Mouse (Mus musculus) heart, postnatal 10 days (tissue): ENCODE measurements around the gene Ctla4. TPM values are rescaled to one million over a fixed set of nuclear protein-coding genes. Genes with fewer than 3 reads are reported as not detected.

Experiments used
- DNase-seq, 2 experiments: peaks; one replicate each; pipeline ENCODE4 v3.0.0; 2021
- intact Hi-C: fragments of 180-260 bp; cut with DNase I; formaldehyde crosslinking; loops from one replicate; pipeline ENCODE4 v1.15.1; 2025
- total RNA-seq, 2 experiments: library from RNA; stranded (reverse); gene quantifications; 2 replicates each; pipeline ENCODE4 v1.2.3; 2021

The Ctla4 gene
- total RNA-seq, 2 experiments from 2014 or later, result 0.22 TPM; not detected in 1

DNA sequence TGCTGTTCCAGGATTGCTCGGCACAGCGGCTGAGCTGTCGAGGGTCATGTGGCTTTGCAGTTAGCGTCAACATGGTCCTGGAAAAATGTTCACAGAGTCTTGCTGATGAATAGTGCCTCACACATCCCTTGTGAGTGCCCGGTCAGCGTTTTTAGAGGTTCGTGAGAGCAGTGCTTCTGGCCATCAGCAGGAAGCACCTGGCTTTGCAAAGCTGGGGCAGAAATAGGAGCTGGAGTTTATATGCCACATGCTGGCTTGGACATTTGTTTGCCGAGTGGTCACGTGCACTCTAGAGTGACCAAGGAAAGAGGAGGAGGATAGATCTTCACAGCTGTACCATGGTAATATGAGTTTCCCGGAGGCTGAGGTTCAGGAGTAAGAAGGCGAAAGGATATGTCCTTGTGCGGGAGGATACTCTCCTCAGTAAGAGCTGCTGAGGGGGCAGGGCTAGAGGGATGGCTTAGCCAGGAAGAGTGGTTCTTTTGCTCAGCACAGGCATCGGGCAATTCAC, 23.8 kb upstream of the Ctla4 start:
- intact Hi-C loops, result loop anchor here (2.0 to 10.0 kb wide), 4 partner anchors 98 to 698 kb away; partner anchors contain the start of gene Abi2
- DNase-seq, result peak; percentile 70 to 71

DNA sequence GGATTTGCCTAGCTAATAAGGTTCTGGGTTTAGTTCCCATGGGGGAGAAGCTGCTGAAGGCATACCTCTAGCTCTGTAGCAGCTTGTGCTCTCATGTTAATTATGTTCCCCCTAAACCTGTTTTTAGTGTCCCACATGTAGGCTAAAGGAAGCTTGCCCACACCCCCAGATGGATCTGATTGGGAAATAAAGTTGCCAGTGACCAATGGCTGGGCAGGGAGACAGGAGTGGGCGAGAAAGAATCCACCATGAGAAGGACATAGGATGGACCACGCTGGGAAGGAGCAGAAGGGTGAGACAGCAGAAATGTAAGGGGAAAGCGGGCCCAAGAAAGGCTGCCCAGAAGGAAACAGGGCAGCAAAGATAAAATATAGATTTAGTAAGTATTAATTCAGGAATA, 23.1 kb upstream of the Ctla4 start:
- DNase-seq, result no peak
- intact Hi-C loops, result loop anchor here (2.0 to 10.0 kb wide), 5 partner anchors 97 to 699 kb away; partner anchors contain the start of genes Abi2 and Cyp20a1

GRCm38 (mm10) chr1:60865167-60865566, 21.6 kb upstream of the Ctla4 start:
- no peak for DNase-seq
- intact Hi-C loops, result loop anchor here (2.0 to 10.0 kb wide), 2 partner anchors 522 to 700 kb away; partner anchors contain the start of gene Cyp20a1

DNA sequence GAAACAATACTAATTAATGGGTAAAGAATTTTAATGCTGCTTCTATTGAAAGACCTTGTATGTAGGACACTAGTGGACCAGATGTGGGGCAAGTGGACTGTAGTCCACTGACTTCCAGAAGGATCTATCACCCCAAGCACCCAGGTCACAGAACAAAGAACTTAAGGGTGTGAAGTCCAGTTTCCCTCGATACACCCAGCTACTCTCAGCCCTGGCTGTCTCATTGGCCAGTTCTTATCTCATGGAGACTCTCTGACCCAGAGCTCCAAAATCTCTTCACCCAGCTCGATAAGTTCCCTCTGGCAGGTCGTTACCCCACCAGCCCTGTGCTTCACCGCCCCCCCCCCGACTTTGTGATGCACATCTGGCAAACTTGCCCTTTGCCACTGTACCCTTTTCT, 20.8 kb upstream of the Ctla4 start:
- intact Hi-C loops, result loop anchor here (10.0 kb wide), 1 partner anchor 701 kb away; no protein-coding TSS in a partner anchor

DNA sequence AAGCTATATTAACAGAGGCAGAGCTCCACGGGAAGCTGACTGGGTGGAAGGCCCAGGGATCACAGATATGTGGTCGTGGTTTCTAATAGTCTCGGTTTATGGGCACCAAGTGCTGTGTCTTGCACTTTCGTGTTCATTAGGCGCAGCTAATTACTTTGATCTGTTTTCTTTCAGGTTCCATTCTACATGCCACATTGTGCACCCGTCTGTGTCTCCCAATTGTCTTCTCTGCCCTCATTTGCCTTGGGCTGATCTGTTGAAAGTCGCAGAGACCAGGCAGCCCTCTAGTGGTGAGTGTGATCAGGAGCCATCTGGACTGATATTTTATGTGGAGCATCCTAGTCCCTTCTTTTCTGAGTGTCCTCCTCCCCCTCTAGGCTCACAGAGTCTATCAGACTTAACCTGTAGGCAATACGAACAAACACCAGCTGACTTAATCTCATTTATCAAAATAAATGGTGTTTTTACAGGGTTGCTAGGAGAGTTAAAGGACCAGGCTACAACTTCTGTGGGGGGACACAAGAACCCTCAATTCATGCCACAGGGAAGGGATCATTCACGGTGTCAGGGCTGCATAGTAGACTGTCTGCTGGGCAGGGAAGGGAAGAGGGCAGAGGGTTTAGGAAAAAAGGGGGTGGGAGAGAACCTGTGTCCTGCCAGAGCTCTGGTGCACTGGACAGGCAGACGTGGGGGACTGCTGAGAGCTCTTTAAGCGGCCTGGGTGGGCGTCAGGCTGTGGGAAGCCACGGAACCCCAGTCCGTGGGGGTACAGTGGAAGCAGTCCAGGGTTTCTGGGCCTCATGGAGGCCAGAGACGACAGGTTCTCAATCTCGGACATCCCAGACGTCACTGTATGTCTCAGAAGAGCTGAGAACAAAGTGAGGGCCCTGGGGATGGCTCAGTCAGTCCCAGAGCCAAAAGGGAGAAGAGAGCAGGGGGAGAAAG, 18.2 kb upstream of the Ctla4 start:
- intact Hi-C loops, result loop anchor here (10.0 kb wide), 1 partner anchor 704 kb away; no protein-coding TSS in a partner anchor
- peak; percentile 76 to 79 for DNase-seq

More for the DNA sequence above, 20.8 kb upstream of the Ctla4 start:
- DNase-seq, result no peak

- DNase-seq, result no peak
- intact Hi-C loops, result no loop called here
Observed at GRCm38 (mm10) chr1:60875267-60875666, 11.5 kb upstream of the Ctla4 start.

DNA sequence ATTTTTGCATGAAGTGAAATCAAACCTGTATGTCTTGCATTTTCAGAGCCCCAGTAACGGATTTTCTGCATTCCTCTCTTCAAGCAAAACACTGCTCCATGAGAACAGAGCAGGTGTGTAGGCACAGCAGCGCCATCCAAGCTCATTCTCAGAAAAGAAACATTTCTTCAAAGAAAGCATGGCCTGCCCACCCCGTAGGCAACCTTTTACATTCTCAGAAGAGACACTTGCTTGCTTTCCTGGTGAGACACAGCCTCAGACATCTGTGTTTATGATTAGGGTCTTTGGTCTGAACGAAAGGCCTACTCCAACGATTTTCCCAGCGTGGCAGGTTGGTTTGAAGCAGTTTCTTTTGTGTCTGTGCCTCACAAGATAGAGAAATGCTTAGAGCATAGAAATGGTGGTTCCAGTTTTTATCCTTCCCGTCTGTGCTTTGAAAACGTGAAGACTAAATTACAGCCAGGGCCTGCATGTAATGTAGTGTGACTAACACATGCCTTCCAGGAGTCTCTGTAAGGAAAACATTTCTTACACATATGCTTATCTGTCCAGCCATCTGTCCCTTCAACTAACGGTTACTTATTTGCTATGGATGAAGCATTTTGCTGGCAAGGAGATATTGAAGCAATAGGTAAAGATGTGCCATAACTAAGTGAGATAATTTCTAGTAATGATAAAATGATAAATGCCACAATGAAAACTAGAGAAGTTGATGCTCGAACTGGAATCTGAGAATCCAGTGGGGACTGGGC, 6.5 kb upstream of the Ctla4 start:
- no peak for DNase-seq
- intact Hi-C loops, result no loop called here

DNA sequence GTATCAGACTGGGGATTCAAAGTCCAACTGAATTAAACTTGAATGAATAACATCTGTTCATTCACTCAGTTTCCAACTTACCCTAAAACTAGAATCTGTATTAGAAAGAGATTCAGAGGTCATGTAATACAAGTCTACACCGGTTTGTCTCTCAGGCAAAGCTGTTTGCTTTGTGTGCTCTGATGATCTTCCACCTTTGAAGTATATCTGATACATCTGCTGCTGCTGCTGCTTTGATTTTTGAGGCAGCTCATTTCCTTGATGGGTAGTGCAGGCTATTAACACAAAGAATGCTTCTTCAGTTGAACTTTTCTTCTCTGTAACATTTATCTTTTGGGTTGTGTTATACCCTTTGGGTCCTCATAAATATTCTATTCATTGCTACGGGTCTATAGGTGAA, 4.0 kb upstream of the Ctla4 start:
- DNase-seq, result no peak
- intact Hi-C loops, result no loop called here

DNA sequence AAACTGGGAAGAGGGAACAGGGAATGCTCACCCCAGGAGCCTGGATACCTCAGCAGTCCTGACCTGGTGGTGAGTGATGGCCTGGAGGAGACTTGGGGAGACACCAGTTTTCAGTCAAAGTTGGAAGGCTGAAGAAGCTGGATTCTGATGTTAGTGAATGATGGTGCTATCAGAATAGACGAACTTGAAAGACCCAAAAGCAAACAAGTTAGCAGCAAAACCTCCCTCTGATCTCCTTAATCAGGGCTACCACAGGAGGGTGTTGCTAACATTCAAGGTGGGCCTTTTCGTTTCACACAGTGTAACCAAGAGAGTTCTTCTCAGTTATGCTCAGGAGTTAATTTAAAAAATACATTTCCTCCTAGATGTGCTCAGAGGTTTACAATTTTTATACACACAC, 3.5 kb upstream of the Ctla4 start:
- intact Hi-C loops, result no loop called here
- no peak for DNase-seq

- no peak for DNase-seq
- intact Hi-C loops, result no loop called here
Observed at GRCm38 (mm10) chr1:60884611-60885010, 2.2 kb upstream of the Ctla4 start.

DNA sequence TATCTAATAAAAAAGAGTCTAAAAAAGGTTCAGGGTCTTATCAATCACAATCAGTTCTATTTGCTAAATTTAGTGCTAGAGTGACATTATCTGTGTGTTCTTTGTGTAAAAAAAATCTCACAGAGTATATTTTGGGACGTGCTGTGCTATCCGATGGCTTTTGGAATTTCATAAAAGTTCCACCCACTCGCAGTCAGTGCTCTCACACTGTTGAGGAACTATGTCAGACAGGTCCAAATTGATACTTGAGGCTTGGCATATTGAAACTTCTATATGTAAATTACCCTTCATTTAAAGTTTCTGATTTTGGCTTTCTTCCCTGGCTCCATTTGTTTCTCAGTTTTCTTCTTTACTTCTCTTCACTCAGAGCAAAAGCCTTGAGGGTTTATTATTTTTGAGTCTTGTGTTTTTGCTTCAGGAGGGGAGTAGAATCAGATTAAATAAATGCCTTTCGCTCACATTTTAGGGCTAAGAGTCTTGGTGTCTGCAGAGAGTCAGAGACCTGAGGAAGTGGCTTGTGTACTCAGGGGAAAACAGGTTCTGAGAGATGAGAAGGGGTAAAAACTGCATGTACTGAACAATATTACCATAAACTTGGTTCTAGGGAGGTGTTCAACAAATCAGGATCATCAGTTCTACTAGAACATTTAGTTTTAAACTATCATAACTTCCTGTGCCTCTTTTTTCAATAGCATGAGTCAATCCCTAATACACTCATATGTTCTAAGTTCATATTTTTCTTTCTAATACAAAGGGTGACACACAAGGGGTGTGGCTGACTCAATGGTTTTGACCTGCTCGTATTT, 11.5 kb downstream of the Ctla4 start:
- DNase-seq, result no peak
- intact Hi-C loops, result no loop called here

DNA sequence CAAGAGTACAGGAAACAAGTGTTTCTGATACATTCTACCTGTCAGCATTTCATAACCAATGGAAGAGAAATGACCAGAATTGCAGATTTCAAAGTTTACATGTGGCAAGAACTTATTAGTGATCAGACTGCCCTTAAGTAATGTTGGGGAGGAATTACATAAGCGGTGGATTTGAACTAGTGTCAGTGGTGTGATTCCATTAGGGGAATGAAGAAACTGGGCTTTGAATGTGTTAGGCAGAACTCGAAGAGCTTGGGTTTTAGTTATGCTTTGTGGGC, 12.1 kb downstream of the Ctla4 start:
- no peak for DNase-seq
- intact Hi-C loops, result no loop called here

DNA sequence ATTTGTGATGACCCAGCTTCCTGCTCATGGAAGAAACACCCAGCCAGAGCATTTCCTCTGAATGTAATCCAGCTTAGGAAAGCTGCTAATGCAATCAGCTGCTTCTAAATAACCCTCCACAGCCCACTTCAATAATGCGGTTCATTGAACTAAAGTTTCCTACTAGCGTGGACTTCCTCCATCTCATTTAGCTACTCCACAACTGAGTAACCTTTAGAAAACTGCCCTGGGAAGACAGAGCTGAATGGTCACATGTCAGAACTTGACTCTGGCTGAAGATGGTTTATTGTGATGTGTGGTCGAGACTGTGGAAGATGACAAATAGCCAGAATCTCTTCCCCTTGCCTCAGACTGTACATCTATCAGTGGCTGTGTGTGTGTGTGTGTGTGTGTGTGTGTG, 12.4 kb downstream of the Ctla4 start:
- intact Hi-C loops, result no loop called here
- DNase-seq, result peak in 1 of 2 experiments; percentile 23

- no peak for DNase-seq
- intact Hi-C loops, result no loop called here
Observed at GRCm38 (mm10) chr1:60902547-60902946, 15.7 kb downstream of the Ctla4 start.

- no peak for DNase-seq
- intact Hi-C loops, result no loop called here
Observed at GRCm38 (mm10) chr1:60903126-60903525, 16.3 kb downstream of the Ctla4 start.

DNA sequence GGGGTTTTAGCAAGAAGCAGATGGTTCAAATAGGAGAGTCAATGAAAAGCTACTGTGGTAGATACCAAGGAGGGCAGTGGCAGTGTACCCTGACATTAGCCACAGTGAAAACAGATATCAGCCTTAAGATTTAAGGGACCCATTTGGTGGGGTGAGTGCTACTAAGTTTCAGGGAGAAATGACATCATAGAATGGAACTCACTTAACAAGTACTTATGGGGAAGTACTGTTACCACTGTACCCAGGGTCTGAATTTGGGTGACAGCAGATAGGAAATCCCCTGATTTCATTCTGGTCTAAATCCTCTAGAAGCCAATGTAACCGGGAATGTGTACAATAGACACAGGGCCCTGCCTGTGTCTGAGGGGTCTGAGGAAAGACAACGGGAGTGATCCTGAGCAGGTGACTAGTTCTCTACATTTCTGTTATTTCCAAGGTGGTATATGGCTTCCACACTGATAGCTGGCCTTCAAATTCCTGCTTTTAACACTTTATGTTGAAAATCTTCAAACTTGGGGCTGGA, 17.7 kb downstream of the Ctla4 start:
- DNase-seq, result no peak
- intact Hi-C loops, result no loop called here

DNA sequence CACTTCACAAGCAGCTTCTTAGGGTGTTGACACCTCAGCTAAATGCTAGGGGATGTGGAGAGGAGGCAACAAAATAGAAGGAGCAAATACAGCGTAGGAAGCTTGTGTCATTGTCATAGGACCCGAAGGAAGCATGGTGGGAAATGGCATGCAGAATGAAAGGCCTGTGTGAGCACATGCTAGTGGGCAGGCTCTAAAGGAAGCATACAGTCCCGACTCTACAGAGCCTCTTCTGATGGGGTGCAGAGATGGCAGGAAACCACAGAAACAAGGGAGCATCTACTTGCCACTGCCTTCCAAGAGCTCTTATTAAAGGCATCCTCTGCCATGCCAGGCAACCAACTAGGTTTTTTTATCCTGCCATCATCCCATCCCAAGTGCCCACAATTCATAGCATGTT, 20.7 kb downstream of the Ctla4 start:
- DNase-seq, result no peak
- intact Hi-C loops, result no loop called here

GRCm38 (mm10) chr1:60908751-60909161, 22.0 kb downstream of the Ctla4 start:
- DNase-seq, result no peak

GRCm38 (mm10) chr1:60909746-60910145, 22.9 kb downstream of the Ctla4 start:
- DNase-seq, result no peak
- intact Hi-C loops, result no loop called here

More at GRCm38 (mm10) chr1:60908751-60909161, 22.0 kb downstream of the Ctla4 start:
- intact Hi-C loops, result no loop called here

DNA sequence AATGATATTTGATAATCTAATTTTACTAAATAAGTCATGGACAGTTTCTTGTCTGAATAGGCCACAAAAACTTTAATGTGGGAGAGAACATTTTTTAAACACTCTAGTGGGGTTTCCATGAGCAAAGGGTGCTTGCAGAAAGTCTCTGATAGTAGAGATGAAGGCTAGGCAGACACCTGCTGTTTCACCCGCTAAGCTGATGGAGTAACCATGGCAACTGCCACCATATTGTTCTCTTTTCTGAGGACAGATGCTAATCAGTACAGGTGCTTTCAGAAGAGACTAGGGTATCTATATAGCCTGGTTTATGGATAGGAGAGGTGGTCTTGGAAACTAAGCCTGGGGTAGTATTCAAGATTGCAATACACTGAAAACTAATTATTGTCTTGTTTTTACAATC, 24.0 kb downstream of the Ctla4 start:
- intact Hi-C loops, result no loop called here
- DNase-seq, result no peak
